Mouse (Mus musculus) brain, adult 2 months (tissue): ENCODE data around the gene Kcng3.

Experiments
- DNase-seq: peaks from one replicate; pipeline ENCODE4 v3.0.0; 2011; ENCODE audit warnings: low read depth, low spot score

Gene Kcng3

DNA sequence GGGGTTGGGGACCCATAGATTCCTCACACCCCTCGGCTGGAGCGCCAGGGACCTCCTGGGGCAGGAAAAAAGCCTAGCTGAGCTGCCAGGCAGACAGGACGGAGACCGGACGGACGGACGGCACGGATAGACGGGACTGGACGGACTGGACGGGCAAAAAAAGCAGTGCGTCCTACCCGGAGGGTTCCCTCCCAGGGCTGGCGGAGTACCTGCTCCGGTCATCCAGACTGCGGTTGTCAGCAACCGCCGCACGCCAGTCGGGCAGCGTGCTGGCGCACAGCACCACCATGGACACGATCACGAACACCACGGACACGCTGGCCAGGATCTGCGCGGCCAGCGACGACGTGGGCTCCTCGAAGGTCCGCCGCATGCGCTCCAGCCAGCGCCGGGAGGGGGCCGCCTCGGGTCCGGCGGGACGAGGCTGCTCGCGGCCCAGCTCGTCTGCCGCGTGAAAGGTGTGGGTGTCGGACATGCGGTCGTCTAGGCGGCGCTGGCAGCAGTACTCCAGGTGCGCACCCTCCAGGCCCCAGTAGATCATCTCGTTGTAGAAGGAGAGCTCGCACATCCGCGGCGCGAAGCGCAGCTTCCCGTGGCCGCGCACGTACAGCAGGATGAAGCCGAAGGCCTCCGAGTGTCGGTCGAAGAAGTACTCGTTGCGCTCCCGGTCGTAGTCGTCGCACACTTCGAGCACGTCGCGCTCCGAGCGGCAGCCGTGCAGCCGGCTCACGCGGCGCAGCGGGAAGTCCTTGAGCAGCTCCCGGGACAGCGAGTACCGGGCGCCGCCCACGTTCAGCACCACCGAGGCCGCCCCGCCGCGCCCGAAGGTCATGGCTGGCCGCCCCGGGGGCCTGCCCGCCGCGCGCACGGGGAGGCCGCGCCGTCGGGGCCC is 662 bp downstream of the Kcng3 start:
- peak; percentile 31 for DNase-seq

DNA sequence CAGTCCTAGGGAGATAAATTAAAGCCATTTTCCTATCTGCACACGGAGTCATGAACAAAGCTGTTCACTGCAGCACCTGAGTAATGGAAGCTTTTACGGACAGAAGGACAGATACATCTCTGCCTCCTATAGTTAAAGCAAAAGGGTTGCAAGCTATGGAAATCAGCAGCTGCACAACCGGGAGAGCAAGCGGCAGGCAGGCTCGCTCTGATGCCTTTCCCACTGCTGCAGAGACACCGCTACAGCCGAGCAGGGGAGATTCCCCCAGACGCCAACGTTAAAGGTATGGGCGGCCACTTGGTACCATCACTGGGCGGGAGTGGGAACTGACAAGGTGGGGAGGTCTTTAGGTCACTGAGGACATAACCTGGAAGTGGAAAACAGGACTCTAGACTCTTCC is 17.8 kb downstream of the Kcng3 start:
- DNase-seq: peak; percentile 25

DNA sequence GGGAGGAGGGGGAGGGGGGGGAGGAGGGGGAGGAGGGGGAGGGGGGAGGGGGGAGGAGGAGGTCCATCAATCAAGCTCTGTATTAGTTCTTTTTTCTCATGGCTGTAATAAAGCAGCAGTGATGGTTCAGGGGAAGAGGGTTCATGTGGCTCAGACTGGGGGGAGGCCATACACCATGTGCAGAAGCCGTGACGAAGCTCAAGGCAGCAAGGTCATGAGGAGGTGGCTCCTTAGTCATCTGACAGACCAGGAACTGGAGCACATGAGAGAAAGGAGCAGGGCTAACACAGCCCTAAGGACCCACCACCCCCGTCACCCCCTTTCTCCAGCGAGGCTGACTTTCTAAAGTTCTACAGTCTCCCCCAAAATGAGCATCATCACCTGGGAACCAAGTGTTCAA is 22.2 kb downstream of the Kcng3 start:
- DNase-seq: no peak

DNA sequence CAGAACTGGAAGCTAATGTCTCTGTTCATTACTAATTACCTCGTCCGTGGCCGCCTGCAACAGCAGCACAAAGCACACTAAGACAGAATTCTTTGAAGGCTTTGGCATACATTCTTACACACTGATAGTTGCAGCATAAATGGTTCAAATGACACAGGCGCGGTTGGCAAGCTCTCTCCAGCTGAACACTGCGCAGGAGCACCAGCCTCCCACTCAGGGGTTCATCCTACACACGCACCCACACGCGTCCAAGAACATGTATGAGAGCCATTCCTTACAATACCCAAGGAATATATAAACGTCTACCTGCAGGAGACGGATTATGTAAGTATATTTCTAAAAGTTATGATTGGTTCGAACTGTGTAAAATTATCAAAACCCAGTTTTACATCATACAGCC is 30.7 kb downstream of the Kcng3 start:
- peak; percentile 65 for DNase-seq

DNA sequence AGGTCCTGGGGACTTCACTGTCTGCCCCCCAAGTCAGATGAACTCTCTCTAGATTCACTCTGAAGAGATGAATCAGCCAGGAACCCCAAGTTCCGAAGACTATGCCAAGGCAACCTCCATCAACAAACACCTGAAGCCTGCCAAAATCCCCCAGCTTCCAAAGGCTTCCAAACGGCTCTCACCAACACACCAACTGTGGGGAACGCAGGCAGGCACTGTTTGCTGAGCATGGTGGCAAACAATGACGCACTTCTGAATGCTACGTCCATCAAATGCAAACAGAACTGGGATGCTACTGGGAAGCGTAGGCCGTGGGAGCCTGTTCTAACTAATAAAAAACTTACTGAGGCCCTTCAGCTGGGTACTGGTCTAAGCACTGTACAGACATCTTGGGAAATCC is 35.7 kb downstream of the Kcng3 start:
- DNase-seq: peak; percentile 65

DNA sequence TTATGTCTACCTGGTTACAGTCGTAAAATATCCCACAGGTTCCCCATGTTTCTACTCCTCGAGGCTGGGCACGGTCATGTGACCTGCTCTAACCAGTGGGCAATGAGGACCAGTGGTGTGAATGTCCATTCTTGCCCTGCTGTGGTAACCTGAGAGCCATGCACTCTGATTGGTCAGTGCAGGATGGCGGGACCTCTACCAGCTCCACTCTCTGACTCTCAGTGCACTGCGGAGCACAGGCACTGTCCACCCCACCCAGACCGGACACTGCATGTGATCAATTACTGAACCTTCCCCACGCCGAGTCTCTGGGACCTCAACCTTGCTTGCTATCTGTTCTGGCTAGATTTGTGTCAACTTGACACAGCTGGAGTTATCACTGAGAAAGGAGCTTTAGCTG is 37.2 kb downstream of the Kcng3 start:
- no peak for DNase-seq

DNA sequence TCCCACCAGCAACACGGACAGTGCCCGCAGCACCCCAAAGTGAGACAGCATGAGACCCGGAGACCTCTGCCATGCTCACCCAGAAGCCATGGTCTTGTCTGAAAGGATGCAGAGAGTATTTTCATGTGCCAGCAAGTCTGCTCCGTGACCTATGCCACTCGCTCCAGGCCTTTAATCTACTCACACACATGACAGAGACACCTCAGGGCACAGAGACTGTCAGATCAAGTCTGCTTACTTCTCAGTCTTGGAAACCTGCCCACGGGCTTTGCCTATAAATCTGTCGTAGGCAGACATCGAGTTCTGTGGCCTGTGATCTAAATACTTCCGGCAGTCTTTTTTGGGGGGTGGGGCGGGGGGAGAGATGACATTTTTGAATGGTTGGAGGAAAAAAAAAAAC is 38.3 kb downstream of the Kcng3 start:
- no peak for DNase-seq

DNA sequence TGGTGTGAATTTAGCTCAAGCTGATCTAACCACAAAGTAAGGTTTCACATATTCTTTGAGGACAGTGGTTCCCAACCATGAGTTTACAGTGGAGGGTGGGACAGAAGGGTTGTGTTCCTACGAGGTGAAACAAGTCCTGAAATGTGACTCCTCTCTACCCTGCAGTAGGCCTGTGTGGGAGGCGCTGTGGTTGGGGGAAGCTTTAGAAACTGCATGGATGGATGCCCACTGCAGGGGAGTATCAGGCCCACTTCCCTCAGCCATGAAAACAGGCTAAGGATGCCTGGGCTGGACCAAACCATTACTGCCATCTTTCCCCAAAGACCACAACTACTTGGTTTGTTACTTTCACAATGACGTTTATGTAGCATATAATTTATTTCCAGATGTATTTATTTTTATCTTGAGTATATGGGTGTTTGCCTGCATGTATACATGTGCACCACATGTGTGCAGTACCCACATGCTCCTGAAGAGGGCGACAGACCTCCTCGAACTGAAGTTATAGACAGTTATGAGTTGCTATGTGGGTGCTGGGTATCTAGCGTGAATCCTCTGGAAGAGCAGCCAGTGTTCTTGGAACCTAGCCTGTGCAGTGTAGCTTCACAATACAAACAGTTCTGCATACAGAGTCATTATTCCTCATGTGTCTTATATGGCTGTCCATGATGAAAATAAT is 42.9 kb downstream of the Kcng3 start:
- DNase-seq: no peak

DNA sequence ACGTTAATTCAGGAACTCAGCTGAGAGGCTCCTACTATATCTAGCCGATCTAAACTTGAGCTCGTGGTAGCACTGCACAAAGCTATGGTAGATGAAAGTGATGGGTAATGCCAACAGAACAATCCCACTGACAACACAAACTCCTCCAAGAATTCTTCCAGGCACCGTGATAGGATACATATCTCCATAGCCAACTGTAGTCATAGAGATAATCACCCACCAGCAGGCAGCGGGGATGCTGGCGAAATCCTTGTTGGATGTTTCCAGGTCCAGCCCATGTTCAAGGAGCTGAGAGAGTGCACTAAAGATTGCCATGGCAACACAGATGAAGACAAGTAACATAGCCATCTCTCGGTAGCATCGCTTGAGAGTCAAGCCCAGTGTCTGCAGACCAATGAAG is 44.0 kb downstream of the Kcng3 start:
- peak; percentile 82 for DNase-seq

DNA sequence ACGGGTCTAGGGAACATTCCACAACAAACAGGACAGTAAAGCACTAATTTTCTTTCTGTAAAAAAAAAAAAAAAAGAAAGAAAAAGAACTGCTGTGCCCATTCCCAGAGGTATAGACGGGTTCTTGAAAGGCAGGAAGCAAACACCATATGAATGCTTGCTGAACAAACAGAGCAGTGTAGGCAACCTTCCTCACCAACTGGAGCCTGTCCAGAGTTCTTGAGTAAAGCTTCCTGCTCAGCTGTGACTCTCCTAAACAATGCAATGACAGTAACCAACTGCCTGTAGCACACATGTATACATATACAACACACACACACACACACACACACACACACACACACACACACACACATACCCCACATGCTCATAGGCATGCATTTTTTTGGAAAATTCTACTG is 49.1 kb downstream of the Kcng3 start:
- no peak for DNase-seq

DNA sequence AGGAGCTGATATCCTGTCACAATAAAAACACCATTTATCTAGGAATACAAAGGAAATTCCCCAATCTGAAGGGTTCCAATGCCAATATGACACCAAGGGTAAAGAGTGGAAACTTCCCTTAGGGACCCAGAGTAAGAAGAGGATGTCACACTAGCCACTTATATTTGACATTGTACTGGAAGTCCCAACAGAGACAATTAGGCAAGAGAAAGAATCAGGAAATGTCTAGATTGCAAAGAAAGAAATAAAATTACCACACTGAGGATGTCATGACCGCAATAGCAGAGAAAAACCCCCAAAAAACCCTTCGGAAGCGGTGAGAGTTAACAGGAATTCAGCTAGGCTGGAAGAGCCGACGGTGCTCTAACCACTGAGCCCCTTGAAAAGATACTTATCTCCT is 51.0 kb downstream of the Kcng3 start:
- no peak for DNase-seq

DNA sequence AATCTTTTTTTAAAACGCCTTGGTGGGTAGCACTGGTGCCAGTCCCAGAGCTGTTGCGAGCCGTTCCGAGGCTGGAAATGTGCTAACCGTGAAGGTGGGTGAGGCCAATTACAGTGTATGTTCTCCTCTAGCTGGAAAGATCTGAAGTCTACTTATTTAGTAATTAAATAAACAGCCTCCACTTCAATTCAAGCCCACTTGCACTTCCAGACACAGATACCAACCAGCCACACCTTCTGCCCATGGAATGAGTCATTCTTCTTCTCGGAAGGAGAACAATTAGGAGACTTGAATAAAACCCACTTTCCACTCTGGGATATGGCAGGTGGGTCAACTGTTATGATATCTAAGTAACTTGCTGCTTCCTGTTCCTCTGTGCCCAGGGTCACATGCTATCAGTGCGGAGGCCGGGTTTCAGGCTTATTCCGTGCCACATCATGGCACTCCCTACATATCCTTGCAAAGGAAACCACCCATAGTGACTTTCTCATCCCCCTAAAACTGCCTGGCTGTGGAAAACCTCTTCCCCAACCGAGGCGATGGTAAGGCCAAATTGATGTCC is 54.8 kb downstream of the Kcng3 start:
- DNase-seq: peak; percentile 48

DNA sequence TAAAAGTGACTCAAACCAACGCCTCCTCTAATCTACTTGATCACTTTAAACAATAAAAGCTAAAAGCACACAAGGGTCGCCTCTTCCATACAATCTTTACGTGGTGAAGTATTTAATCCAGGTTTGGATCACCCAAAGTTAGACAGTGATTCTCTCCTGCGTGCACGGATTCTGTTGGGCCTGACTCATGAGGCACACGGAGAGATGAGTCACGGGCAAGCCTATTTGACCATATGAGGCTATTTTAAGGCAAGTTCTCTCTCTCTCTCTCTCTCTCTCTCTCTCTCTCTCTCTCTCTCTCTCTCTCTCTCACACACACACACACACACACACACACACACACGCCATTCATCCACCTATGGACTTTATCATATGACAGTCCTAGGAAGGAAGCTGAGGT is 57.1 kb downstream of the Kcng3 start:
- DNase-seq: peak; percentile 61

DNA sequence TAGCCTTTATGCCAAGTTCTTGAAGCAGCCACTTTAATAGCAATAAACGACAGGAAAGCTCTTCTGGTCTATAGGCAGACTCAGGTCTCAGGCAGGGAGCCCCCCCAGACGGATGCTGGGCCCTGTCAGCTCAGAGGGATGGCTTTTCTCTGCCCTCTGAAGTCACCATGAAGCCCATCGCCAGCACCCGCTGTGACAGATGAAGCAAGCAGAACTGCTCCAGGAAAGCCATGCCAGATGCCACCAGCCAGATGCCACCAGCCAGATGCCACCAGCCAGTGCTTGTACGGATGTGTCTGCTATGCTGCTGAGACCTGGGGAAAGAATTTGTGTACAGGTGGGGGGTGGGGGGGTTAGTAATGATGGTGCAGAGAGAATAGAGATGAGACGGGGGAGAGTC is 58.6 kb downstream of the Kcng3 start:
- no peak for DNase-seq

DNA sequence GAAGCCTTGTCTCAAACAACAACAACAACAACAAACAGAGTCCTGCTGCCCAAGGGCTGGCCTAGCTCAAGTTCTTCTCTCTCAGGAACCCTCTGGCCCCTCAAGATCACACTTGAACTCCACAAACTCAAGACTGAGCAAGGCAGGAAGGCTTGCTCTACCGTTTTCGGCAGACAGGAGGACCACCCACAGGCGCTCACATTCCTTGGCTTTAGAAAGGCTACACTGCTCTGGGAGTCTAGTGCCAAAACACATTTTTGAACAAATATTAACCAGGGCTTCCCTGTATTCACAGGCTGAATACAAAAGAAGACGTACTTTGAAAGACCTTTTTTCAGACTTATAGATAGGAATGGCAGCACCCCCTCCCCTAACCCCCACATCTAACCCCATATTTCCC is 59.3 kb downstream of the Kcng3 start:
- no peak for DNase-seq

DNA sequence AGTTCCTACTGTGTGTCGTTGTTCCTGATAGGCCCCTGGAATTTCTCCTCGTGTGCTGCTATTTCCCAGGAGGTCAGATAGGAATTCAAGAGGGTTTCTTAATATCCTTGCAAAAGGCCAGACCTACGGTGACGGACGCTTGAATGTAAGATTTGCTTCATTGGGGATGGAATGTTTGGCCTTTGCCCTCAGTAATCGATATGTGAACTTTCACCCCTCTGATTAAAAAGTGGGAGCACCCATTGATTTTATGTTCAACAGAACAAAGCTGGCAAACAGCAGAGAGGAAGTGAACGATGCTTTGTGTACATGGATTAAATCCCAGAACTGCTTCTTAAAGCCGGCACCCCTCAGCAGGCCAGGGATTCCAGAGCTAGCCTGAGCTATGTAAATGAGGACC is 64.3 kb downstream of the Kcng3 start:
- no peak for DNase-seq

DNA sequence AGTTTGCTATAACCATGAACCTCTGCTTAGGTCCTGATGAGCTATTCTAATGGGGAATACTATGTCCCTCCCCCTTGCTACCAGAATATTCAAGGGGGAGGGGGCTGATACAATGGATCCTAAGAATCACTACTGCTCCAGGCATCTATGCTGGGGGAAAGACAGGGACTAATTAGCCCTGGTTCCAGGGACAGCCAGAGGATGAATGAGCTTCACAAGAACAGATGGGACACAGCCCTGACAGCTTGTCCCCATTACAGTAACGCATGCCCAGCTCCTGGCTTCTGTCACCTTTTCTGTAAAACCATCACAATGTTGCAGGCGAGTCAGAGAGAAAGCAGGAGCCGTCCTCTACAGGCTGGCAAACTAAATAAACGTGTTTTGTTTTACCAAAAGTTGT is 66.2 kb downstream of the Kcng3 start:
- DNase-seq: peak; percentile 89

DNA sequence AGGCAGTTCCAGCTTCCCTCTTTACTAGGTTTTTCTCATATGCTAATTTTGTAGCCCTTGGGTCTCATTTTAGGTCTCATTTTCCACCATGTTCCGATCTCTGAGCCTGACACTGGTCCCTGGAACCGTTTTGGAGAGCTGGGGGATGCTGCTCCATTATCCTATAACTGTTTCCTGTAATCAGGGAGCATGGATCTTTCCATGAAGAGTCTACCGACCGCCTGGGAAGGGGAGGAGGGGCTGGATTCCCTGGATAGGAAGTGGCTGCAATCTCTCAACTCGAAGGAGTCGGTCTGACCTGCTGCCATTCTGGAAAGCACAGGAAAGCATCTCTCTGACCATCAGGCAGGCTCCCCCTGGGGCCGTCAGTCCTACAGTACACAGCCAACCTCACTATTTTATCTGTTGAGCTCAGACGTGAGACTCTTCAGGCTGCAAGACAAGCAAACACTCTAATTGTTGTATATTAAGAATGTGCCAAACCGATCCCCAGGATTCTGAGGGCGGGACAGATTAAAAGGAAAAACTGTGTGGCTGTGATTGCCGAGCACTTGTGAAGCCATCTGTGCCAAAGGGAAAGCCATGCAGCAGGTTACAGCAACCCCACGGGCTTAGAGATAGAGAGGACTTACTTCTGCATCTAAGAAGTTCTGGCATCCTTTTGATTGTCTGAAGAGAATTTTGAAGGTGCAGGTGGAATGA is 67.4 kb downstream of the Kcng3 start:
- DNase-seq: peak; percentile 53

DNA sequence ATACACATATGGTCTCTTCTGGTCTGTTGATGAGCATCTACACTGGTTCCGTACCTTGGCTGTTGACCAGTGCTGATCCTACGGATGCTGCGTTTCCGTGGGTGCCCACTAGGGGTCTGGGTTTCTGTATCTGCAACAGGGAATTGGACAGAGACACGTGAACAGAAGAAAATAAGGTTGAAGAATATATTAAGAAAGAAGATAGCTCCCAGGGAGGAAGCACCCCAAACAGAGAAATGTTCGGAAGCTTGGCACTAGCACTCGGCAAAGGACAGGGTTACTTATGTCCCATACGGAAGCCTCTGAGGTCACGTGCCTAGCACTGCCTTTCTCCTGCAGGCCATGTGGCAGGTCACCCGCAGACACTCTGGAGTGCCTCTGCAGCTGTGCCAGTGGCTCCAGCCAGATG is 68.0 kb downstream of the Kcng3 start:
- peak; percentile 45 for DNase-seq

DNA sequence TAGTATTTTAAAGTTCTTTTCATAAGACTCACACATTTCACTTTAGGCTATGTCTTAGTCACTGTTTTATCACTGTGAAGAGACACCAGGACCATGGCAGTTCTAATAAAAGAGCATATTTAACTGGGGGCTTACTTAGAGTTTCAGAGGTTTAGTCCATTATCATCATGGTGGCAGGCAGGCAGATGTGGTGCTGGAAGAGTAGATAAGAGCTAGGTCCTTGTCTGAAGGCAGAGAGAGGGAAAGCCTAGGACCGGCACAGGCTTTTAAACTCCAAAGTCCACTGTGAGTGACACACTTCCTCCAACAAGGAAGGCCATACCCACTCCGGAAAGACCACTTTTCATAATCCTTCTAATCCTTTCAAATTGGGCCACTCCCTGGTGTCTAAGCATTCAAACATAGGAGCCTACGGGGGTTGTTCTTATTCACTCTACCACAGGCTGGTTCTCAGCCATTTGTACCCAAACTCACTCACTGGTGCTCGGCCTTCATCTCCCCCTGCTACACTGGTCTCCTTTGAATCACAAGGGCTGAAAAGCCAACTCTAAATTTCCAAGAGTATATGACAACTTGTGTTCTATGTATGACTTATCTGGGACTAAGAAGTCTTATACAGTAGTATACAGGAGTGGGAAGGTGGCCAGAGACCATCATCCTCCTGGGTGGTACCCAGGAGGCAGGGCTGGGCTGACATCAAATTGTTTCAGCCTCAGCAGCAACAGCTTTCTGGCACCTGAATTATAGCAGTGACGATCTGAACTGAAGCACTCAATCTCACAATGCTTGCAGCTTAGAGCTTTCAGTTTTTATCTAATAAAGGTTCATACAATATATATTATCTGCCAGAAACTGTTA is 69.3 kb downstream of the Kcng3 start:
- DNase-seq: no peak

DNA sequence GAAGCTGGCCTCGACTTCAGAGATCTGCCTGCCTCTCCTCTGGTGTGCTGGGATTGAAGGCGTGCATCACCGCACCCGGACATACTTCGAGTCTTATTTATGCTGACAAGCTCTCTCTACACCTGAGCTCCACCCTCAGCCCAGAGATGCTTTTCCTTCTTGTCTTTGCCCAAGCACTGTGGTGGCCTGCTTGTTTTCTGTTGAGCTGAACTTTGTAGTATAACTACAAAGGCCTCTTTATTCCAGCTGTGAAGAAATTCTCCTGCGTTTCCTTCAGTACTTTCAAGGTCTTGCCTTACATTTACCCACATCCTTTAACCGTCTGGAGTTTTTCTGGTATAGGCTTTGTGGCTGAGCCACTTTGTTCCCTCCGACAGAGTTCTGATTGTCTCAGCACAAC is 72.6 kb downstream of the Kcng3 start:
- DNase-seq: no peak
